Mouse (Mus musculus) olfactory bulb, adult 2 months (tissue): ENCODE measurements around the gene Cbx4. TPM values are rescaled to one million over a fixed set of nuclear protein-coding genes. Genes with fewer than 3 reads are reported as not detected.
"Not testable (repeated sequence)": the region's sequence is repeated elsewhere in the genome, so short reads cannot be mapped to it uniquely, and the experiment has no call there.

Experiments
- H3K27ac ChIP-seq: fragments of 200-500 bp; 2 replicates; pipeline ENCODE4 v1.5.1; 2012; ENCODE audit warnings: low read depth, low read length; ENCODE audit not compliant: insufficient read depth
- H3K4me1 ChIP-seq: fragments of 200-500 bp; 2 replicates; pipeline ENCODE4 v1.6.1; 2012; ENCODE audit warnings: low read length; ENCODE audit not compliant: control insufficient read depth, insufficient read depth
- H3K4me3 ChIP-seq: fragments of 200-500 bp; 2 replicates; pipeline ENCODE4 v1.5.1; 2012; ENCODE audit warnings: mild to moderate bottlenecking, low read depth, low read length, moderate library complexity; ENCODE audit not compliant: insufficient read depth
- CTCF ChIP-seq: fragments of 200-500 bp; IDR thresholded peaks from 2 replicates; pipeline ENCODE4 v1.5.1; 2012; ENCODE audit warnings: low read depth, mild to moderate bottlenecking, low read length, moderate library complexity; ENCODE audit not compliant: insufficient read depth
- POLR2A ChIP-seq: fragments of 200-500 bp; IDR thresholded peaks from 2 replicates; pipeline ENCODE4 v1.6.1; 2012; ENCODE audit warnings: mild to moderate bottlenecking, low read depth, low read length, moderate library complexity; ENCODE audit not compliant: insufficient read depth
- WGBS: fragments of 180-500 bp; shearing (Covaris S2); methylation state at CpG from one replicate; pipeline ENCODE4 v1.1.7; 2018; 5-methylcytosine and 5-hydroxymethylcytosine counted together
- polyA plus RNA-seq: library from polyadenylated mRNA; stranded (reverse); fragments of >200 nt; gene quantifications from 2 replicates; pipeline ENCODE4 v1.2.4, GENCODE M21; 2012; ENCODE audit warnings: low replicate concordance; ENCODE audit not compliant: missing spikeins, insufficient read depth, insufficient read length

Gene Cbx4
- polyA plus RNA-seq, 1 experiment = not detected

GRCm38 (mm10) chr11:119116992-119117391, 31.0 kb upstream of the Cbx4 start:
- 92% methylated on average over 4 of the region's 4 CpGs for WGBS
- H3K27ac ChIP-seq = no peak overlapping the region
- no peak for TF ChIP-seq POLR2A
- TF ChIP-seq CTCF = no peak
- peaks cover 17% of the 10 kb centered on the region for H3K4me1 ChIP-seq
- no peak overlapping the region for H3K4me3 ChIP-seq

GRCm38 (mm10) chr11:119112721-119113120, 26.7 kb upstream of the Cbx4 start:
- Histone ChIP-seq H3K4me1 (0 out of 2 replicates have a peak, but pooled peaks cover 3% of the 10 kb centered on the region), H3K4me3 (no peak overlapping the region), H3K27ac (no peak overlapping the region)
- TF ChIP-seq CTCF (no peak), POLR2A (no peak)

GRCm38 (mm10) chr11:119111345-119111744, 25.3 kb upstream of the Cbx4 start:
- H3K4me1 ChIP-seq = peaks cover 5% of the 10 kb centered on the region; the same call in 1 of the 2 replicates
- no peak overlapping the region for H3K27ac ChIP-seq
- TF ChIP-seq CTCF (no peak), POLR2A (no peak)
- 30% methylated on average over 7 of the region's 7 CpGs for WGBS
- no peak overlapping the region for H3K4me3 ChIP-seq

GRCm38 (mm10) chr11:119109415-119110071, 23.5 kb upstream of the Cbx4 start:
- peaks cover 11% of the 10 kb centered on the region for H3K4me1 ChIP-seq
- 77% methylated on average over 9 of the region's 9 CpGs for WGBS
- no peak overlapping the region for H3K4me3 ChIP-seq

GRCm38 (mm10) chr11:119108573-119109263, 22.7 kb upstream of the Cbx4 start:
- Histone ChIP-seq H3K4me1 (peaks cover 11% of the 10 kb centered on the region), H3K27ac (no peak overlapping the region), H3K4me3 (no peak overlapping the region)
- 88% methylated on average over 10 of the region's 10 CpGs for WGBS
- TF ChIP-seq POLR2A (no peak), CTCF (no peak)

More at GRCm38 (mm10) chr11:119109415-119110071, 23.5 kb upstream of the Cbx4 start:
- TF ChIP-seq CTCF = no peak
- no peak for TF ChIP-seq POLR2A
- H3K27ac ChIP-seq = no peak overlapping the region

- peak overlapping the region; percentile 31 for H3K27ac ChIP-seq
- H3K4me1 ChIP-seq = peaks cover 11% of the 10 kb centered on the region
- 30% methylated on average over 6 of the region's 6 CpGs for WGBS
- no peak overlapping the region for H3K4me3 ChIP-seq
- TF ChIP-seq POLR2A (no peak), CTCF (no peak)
These were observed 20.3 kb upstream of the Cbx4 start for GRCm38 (mm10) chr11:119106289-119106688.

GRCm38 (mm10) chr11:119105748-119106147, 19.7 kb upstream of the Cbx4 start:
- 38% methylated on average over 8 of the region's 8 CpGs for WGBS
- peaks cover 11% of the 10 kb centered on the region for H3K4me1 ChIP-seq
- H3K27ac ChIP-seq = peak overlapping the region; percentile 31

GRCm38 (mm10) chr11:119105071-119105609, 19.1 kb upstream of the Cbx4 start:
- Histone ChIP-seq H3K27ac (no peak overlapping the region), H3K4me3 (no peak overlapping the region), H3K4me1 (peaks cover 11% of the 10 kb centered on the region)
- 75% methylated on average over 7 of the region's 7 CpGs for WGBS
- TF ChIP-seq POLR2A = no peak
- TF ChIP-seq CTCF = no peak

More at GRCm38 (mm10) chr11:119105748-119106147, 19.7 kb upstream of the Cbx4 start:
- no peak overlapping the region for H3K4me3 ChIP-seq
- TF ChIP-seq CTCF (no peak), POLR2A (no peak)

GRCm38 (mm10) chr11:119103991-119104390, 18.0 kb upstream of the Cbx4 start:
- TF ChIP-seq CTCF = no peak
- no peak for TF ChIP-seq POLR2A
- no peak overlapping the region for H3K27ac ChIP-seq
- 86% methylated on average over 3 of the region's 3 CpGs for WGBS
- H3K4me1 ChIP-seq = peaks cover 11% of the 10 kb centered on the region
- H3K4me3 ChIP-seq = no peak overlapping the region

- H3K4me1 ChIP-seq, H3K4me3 ChIP-seq, H3K27ac ChIP-seq: not testable (repeated sequence)
- 81% methylated on average over 4 of the region's 4 CpGs for WGBS
These were observed 14.3 kb upstream of the Cbx4 start for GRCm38 (mm10) chr11:119100355-119100754.
